Mouse (Mus musculus): ENCODE results near the gene Abca2. TPM values are rescaled to one million over a fixed set of nuclear protein-coding genes. Genes with fewer than 3 reads are reported as not detected.
"Not testable (repeated sequence)": the region's sequence is repeated elsewhere in the genome, so short reads cannot be mapped to it uniquely, and the experiment has no call there.

The Abca2 gene
- polyA plus RNA-seq, 1 experiment from 2014 or later, result 4.9 TPM

- ATAC-seq (replicated peaks; ENCODE audit: low FRiP score, low TSS enrichment, low read depth), result no peak
- peaks cover 12% of the 10 kb centered on the region for H3K4me1 ChIP-seq (replicated peaks; ENCODE audit: control insufficient read depth, insufficient read depth, low read length)
- no peak within 1 kb of the TSS for H3K27ac ChIP-seq (ENCODE audit: low read depth)
- no peak within 1 kb of the TSS for H3K4me2 ChIP-seq (ENCODE audit: low read length)
- H3K9ac ChIP-seq (ENCODE audit: low read length), result no peak within 1 kb of the TSS
- peaks cover 93% of the 10 kb centered on the region for H3K27me3 ChIP-seq (replicated peaks; ENCODE audit: control insufficient read depth, insufficient read depth, low read length)
- no peak within 1 kb of the TSS for H3K4me3 ChIP-seq (ENCODE audit: low read depth, low read length)
- H3K9me3 ChIP-seq (ENCODE audit: control insufficient read depth, low read length), result no peaks in the 10 kb centered on the region
- no peak for DNase-seq (ENCODE audit: low spot score)
- H3K36me3 ChIP-seq (ENCODE audit: control insufficient read depth, insufficient read depth, low read length), result no peaks in the 10 kb centered on the region
- 65% methylated on average over 8 of the region's 8 CpGs for WGBS
Observed at GRCm38 (mm10) chr2:25399051-25399450, 29.5 kb upstream of the Abca2 start, which contains the start of gene Npdc1. Gene Npdc1, plus strand, starts transcription at chr2:25399351.

- H3K27ac ChIP-seq (ENCODE audit: low read depth), result no peak overlapping the region
- no peak for DNase-seq (ENCODE audit: low spot score)
- H3K36me3 ChIP-seq (ENCODE audit: control insufficient read depth, insufficient read depth, low read length), result no peaks in the 10 kb centered on the region
- H3K4me2 ChIP-seq (ENCODE audit: low read length), result peak overlapping the region; percentile 26; the same call in 1 of the 2 replicates
- peaks cover 92% of the 10 kb centered on the region for H3K27me3 ChIP-seq (replicated peaks; ENCODE audit: control insufficient read depth, insufficient read depth, low read length)
- 22% methylated on average over 16 of the region's 16 CpGs for WGBS
- no peak for ATAC-seq (replicated peaks; ENCODE audit: low FRiP score, low TSS enrichment, low read depth)
- no peak overlapping the region for H3K4me3 ChIP-seq (ENCODE audit: low read depth, low read length)
- no peak overlapping the region for H3K9ac ChIP-seq (ENCODE audit: low read length)
- H3K9me3 ChIP-seq (ENCODE audit: control insufficient read depth, low read length), result no peaks in the 10 kb centered on the region
- H3K4me1 ChIP-seq (replicated peaks; ENCODE audit: control insufficient read depth, insufficient read depth, low read length), result peaks cover 7% of the 10 kb centered on the region
Observed at GRCm38 (mm10) chr2:25400291-25400690, 28.2 kb upstream of the Abca2 start.

DNA sequence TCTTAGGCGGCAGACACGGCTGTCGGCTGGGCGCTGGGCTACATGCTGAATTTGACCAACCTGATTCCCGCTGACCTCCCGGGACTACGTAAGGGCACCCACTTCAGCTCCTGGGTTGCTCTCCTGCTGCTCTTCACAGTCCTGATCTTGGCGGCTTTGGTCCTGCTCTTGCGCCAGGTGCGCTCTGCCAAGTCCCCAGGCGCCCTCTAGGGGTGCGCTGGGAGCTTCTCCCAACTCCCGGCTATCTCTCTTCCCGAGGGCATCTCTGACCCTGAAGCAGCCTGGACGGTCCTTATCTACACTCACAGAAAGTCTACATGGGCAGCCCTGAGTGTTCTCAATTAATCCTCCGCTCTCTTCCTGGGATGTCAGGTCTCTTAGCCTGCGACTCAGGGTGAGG lies 27.7 kb upstream of the Abca2 start:
- H3K4me1 ChIP-seq (replicated peaks; ENCODE audit: control insufficient read depth, insufficient read depth, low read length), result peaks cover 2% of the 10 kb centered on the region
- no peaks in the 10 kb centered on the region for H3K9me3 ChIP-seq (ENCODE audit: control insufficient read depth, low read length)
- DNase-seq (ENCODE audit: low spot score) (peak; percentile 64), ATAC-seq (replicated peaks; ENCODE audit: low FRiP score, low TSS enrichment, low read depth) (no peak)
- no peak overlapping the region for H3K27ac ChIP-seq (ENCODE audit: low read depth)
- H3K4me3 ChIP-seq (ENCODE audit: low read depth, low read length), result no peak overlapping the region
- H3K9ac ChIP-seq (ENCODE audit: low read length), result no peak overlapping the region
- H3K4me2 ChIP-seq (ENCODE audit: low read length), result peak overlapping the region; percentile 26; the same call in 1 of the 2 replicates
- peaks cover 87% of the 10 kb centered on the region for H3K27me3 ChIP-seq (replicated peaks; ENCODE audit: control insufficient read depth, insufficient read depth, low read length)
- no peaks in the 10 kb centered on the region for H3K36me3 ChIP-seq (ENCODE audit: control insufficient read depth, insufficient read depth, low read length)
- 3% methylated on average over 17 of the region's 17 CpGs for WGBS

- peak; percentile 97 for DNase-seq (ENCODE audit: low spot score)
- 2% methylated on average over 13 of the region's 13 CpGs for WGBS
- Histone ChIP-seq H3K9ac (ENCODE audit: low read length) (no peak overlapping the region), H3K4me2 (ENCODE audit: low read length) (peak overlapping the region; percentile 60), H3K4me3 (ENCODE audit: low read depth, low read length) (peak overlapping the region; percentile 56), H3K36me3 (ENCODE audit: control insufficient read depth, insufficient read depth, low read length) (no peaks in the 10 kb centered on the region), H3K9me3 (ENCODE audit: control insufficient read depth, low read length) (no peaks in the 10 kb centered on the region), H3K27me3 (replicated peaks; ENCODE audit: control insufficient read depth, insufficient read depth, low read length) (peaks cover 73% of the 10 kb centered on the region), H3K4me1 (replicated peaks; ENCODE audit: control insufficient read depth, insufficient read depth, low read length) (no peaks in the 10 kb centered on the region), H3K27ac (ENCODE audit: low read depth) (no peak overlapping the region)
- peak; percentile 25 for ATAC-seq (replicated peaks; ENCODE audit: low FRiP score, low TSS enrichment, low read depth)
Observed at GRCm38 (mm10) chr2:25402377-25402971, 26.0 kb upstream of the Abca2 start.

DNA sequence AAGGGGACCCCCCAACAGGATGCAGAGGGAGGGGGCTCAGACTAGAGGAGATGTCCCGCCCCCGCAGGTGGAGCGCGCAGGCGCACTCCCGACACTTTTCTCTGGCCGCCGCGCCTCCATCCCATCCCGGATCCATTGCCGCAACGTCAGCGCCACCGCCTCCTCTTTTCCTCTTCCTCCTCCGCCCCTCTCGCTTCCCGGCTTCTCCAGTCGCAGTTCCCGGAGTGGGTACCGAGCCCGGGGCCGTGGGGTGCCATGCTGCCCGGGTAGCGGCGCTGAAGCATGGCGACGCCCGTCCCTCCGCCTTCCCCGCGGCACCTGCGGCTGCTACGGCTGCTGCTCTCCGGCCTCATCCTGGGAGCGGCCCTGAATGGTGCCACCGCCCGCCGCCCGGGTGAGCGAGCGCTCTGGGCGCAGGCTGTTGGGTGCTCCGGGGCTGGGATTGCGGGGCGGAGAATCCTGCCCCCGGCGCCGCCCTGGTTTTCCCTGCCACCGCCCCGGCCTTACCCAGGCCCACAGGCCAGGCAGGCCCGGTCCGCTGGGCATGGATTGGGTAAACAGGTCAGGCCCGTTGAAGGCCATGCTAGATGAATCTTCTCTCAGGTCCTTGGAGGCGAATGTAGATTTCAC lies 25.4 kb upstream of the Abca2 start:
- DNase-seq (ENCODE audit: low spot score), result no peak
- Histone ChIP-seq H3K4me1 (replicated peaks; ENCODE audit: control insufficient read depth, insufficient read depth, low read length) (no peaks in the 10 kb centered on the region), H3K27me3 (replicated peaks; ENCODE audit: control insufficient read depth, insufficient read depth, low read length) (peaks cover 67% of the 10 kb centered on the region), H3K4me2 (ENCODE audit: low read length) (peak overlapping the region; percentile 60), H3K36me3 (ENCODE audit: control insufficient read depth, insufficient read depth, low read length) (no peaks in the 10 kb centered on the region), H3K27ac (ENCODE audit: low read depth) (peak overlapping the region; percentile 27; the same call in 1 of the 2 replicates), H3K9me3 (ENCODE audit: control insufficient read depth, low read length) (no peaks in the 10 kb centered on the region), H3K4me3 (ENCODE audit: low read depth, low read length) (peak overlapping the region; percentile 56), H3K9ac (ENCODE audit: low read length) (peak overlapping the region; percentile 46)
- 2% methylated on average over 53 of the region's 54 CpGs for WGBS
- peak; percentile 53 for ATAC-seq (replicated peaks; ENCODE audit: low FRiP score, low TSS enrichment, low read depth)

GRCm38 (mm10) chr2:25403994-25404393 lies 24.5 kb upstream of the Abca2 start:
- H3K9ac ChIP-seq (ENCODE audit: low read length), result no peak overlapping the region
- peak overlapping the region; percentile 60 for H3K4me2 ChIP-seq (ENCODE audit: low read length)
- WGBS, result 76% methylated on average over 4 of the region's 4 CpGs
- no peak for DNase-seq (ENCODE audit: low spot score)
- H3K4me1 ChIP-seq (replicated peaks; ENCODE audit: control insufficient read depth, insufficient read depth, low read length), result no peaks in the 10 kb centered on the region
- H3K27me3 ChIP-seq (replicated peaks; ENCODE audit: control insufficient read depth, insufficient read depth, low read length), result peaks cover 59% of the 10 kb centered on the region
- no peak for ATAC-seq (replicated peaks; ENCODE audit: low FRiP score, low TSS enrichment, low read depth)
- no peak overlapping the region for H3K4me3 ChIP-seq (ENCODE audit: low read depth, low read length)
- H3K9me3 ChIP-seq (ENCODE audit: control insufficient read depth, low read length), result no peaks in the 10 kb centered on the region
- H3K27ac ChIP-seq (ENCODE audit: low read depth), result no peak overlapping the region
- H3K36me3 ChIP-seq (ENCODE audit: control insufficient read depth, insufficient read depth, low read length), result no peaks in the 10 kb centered on the region

- no peak overlapping the region for H3K4me3 ChIP-seq (ENCODE audit: low read depth, low read length)
Observed at GRCm38 (mm10) chr2:25408908-25409307, 19.6 kb upstream of the Abca2 start.

GRCm38 (mm10) chr2:25413436-25413835 lies 15.1 kb upstream of the Abca2 start:
- H3K9ac ChIP-seq (ENCODE audit: low read length); H3K36me3 ChIP-seq (ENCODE audit: control insufficient read depth, insufficient read depth, low read length); H3K4me1 ChIP-seq (replicated peaks; ENCODE audit: control insufficient read depth, insufficient read depth, low read length); H3K27ac ChIP-seq (ENCODE audit: low read depth); H3K9me3 ChIP-seq (ENCODE audit: control insufficient read depth, low read length); H3K4me2 ChIP-seq (ENCODE audit: low read length); H3K4me3 ChIP-seq (ENCODE audit: low read depth, low read length); H3K27me3 ChIP-seq (replicated peaks; ENCODE audit: control insufficient read depth, insufficient read depth, low read length); ATAC-seq (replicated peaks; ENCODE audit: low FRiP score, low TSS enrichment, low read depth); DNase-seq (ENCODE audit: low spot score): not testable (repeated sequence)

More at GRCm38 (mm10) chr2:25408908-25409307, 19.6 kb upstream of the Abca2 start:
- Histone ChIP-seq H3K27me3 (replicated peaks; ENCODE audit: control insufficient read depth, insufficient read depth, low read length) (peaks cover 11% of the 10 kb centered on the region), H3K9ac (ENCODE audit: low read length) (no peak overlapping the region), H3K27ac (ENCODE audit: low read depth) (no peak overlapping the region), H3K4me1 (replicated peaks; ENCODE audit: control insufficient read depth, insufficient read depth, low read length) (no peaks in the 10 kb centered on the region), H3K36me3 (ENCODE audit: control insufficient read depth, insufficient read depth, low read length) (no peaks in the 10 kb centered on the region), H3K4me2 (ENCODE audit: low read length) (no peak overlapping the region), H3K9me3 (ENCODE audit: control insufficient read depth, low read length) (no peaks in the 10 kb centered on the region)
- 85% methylated on average over 10 of the region's 10 CpGs for WGBS
- DNase-seq (ENCODE audit: low spot score) (no peak), ATAC-seq (replicated peaks; ENCODE audit: low FRiP score, low TSS enrichment, low read depth) (no peak)

DNA sequence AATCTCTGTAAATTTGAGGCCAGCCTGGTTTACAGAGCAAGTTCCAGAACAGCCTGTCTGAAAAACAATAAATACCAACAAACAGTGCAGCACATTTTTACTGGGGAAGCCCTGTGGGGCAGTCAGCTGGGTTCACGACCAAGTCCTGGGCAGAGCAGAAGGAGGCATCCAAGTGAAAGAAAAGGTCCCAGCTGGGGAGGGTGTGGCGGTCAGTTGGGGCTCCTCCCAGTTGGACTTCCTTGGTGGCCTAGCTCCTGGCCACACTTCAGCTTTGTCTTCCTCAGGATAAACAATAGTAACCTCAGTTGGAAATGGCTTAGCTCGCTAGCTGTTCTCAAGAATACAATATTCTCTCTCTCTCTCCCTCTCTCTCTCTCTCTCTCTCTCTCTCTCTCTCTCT lies 11.1 kb upstream of the Abca2 start:
- ATAC-seq (replicated peaks; ENCODE audit: low FRiP score, low TSS enrichment, low read depth) (no peak), DNase-seq (ENCODE audit: low spot score) (no peak)
- H3K9ac ChIP-seq (ENCODE audit: low read length), result no peak overlapping the region
- no peaks in the 10 kb centered on the region for H3K27me3 ChIP-seq (replicated peaks; ENCODE audit: control insufficient read depth, insufficient read depth, low read length)
- no peak overlapping the region for H3K4me3 ChIP-seq (ENCODE audit: low read depth, low read length)
- no peak overlapping the region for H3K27ac ChIP-seq (ENCODE audit: low read depth)
- H3K9me3 ChIP-seq (ENCODE audit: control insufficient read depth, low read length), result no peaks in the 10 kb centered on the region
- no peaks in the 10 kb centered on the region for H3K4me1 ChIP-seq (replicated peaks; ENCODE audit: control insufficient read depth, insufficient read depth, low read length)
- H3K4me2 ChIP-seq (ENCODE audit: low read length), result no peak overlapping the region
- WGBS, result 26% methylated on average over 3 of the region's 3 CpGs
- H3K36me3 ChIP-seq (ENCODE audit: control insufficient read depth, insufficient read depth, low read length), result no peaks in the 10 kb centered on the region

Data from intestine, embryonic 14.5 days (tissue).